Mouse (Mus musculus) MEL (cell line): ENCODE data around the gene Pygm. TPM values are rescaled to one million over a fixed set of nuclear protein-coding genes. Genes with fewer than 3 reads are reported as not detected.

ENCODE experiments used
- DNase-seq: peaks from one replicate; pipeline ENCODE4 v3.0.0; 2011; ENCODE audit warnings: low read depth, low spot score
- H3K27ac ChIP-seq: 2 replicates; pipeline ENCODE4 v1.5.1; 2012; ENCODE audit warnings: low read depth, mild to moderate bottlenecking, control low read depth, low read length, moderate library complexity; ENCODE audit not compliant: control insufficient read depth
- H3K27me3 ChIP-seq, 2 experiments: fragments of 150-350 bp in 1 of 2; sonication (generic) in 1 of 2; 2 replicates each; pipeline ENCODE4 v1.6.1; 2012; ENCODE audit warnings: low read length in 2 of 2, mild to moderate bottlenecking in 2 of 2, improper control_type of control experiment in 1 of 2, moderate library complexity in 1 of 2; ENCODE audit not compliant: insufficient read depth in 2 of 2, control insufficient read depth in 1 of 2
- H3K36me3 ChIP-seq, 2 experiments: 2 replicates each; pipeline ENCODE4 v1.6.1; 2012 to 2014; ENCODE audit warnings: low read length in 2 of 2, improper control_type of control experiment in 1 of 2, inconsistent platforms in 1 of 2, mild to moderate bottlenecking in 1 of 2; ENCODE audit not compliant: insufficient read depth in 2 of 2, control insufficient read depth in 1 of 2
- H3K4me1 ChIP-seq, 2 experiments: fragments of 150-350 bp in 1 of 2; sonication (generic) in 1 of 2; 2 replicates each; pipeline ENCODE4 v1.6.1; 2012; ENCODE audit warnings: low read length in 2 of 2, improper control_type of control experiment in 1 of 2, mild to moderate bottlenecking in 1 of 2; ENCODE audit not compliant: insufficient read depth in 2 of 2, control insufficient read depth in 1 of 2
- H3K4me3 ChIP-seq, 2 experiments: fragments of 150-350 bp in 1 of 2; sonication (generic) in 1 of 2; 2 replicates each; pipeline ENCODE4 v1.5.1; 2012; ENCODE audit warnings: low read depth in 2 of 2, low read length in 2 of 2, mild to moderate bottlenecking in 2 of 2, moderate library complexity in 2 of 2, control low read depth in 1 of 2, improper control_type of control experiment in 1 of 2; ENCODE audit not compliant: control insufficient read depth in 1 of 2, insufficient read depth in 1 of 2
- H3K79me2 ChIP-seq: 2 replicates; pipeline ENCODE4 v1.6.1; 2012; ENCODE audit warnings: mild to moderate bottlenecking, low read length, moderate library complexity; ENCODE audit not compliant: control insufficient read depth, poor library complexity, insufficient read depth
- H3K9ac ChIP-seq: 2 replicates; pipeline ENCODE4 v1.6.1; 2012; ENCODE audit warnings: low read depth, mild to moderate bottlenecking, control low read depth, low read length, moderate library complexity; ENCODE audit not compliant: control insufficient read depth, poor library complexity, severe bottlenecking
- H3K9me3 ChIP-seq: fragments of 150-350 bp; sonication (generic); replicated peaks from 2 replicates; pipeline ENCODE4 v1.6.1; 2012; ENCODE audit warnings: mild to moderate bottlenecking, low read length, improper control_type of control experiment, moderate library complexity; ENCODE audit not compliant: insufficient read depth
- CHD1 ChIP-seq: IDR thresholded peaks from 2 replicates; pipeline ENCODE4 v1.6.1; 2012; ENCODE audit warnings: low read depth, mild to moderate bottlenecking, inconsistent platforms, low read length, improper control_type of control experiment
- CHD2 ChIP-seq: IDR thresholded peaks from 2 replicates; pipeline ENCODE4 v1.6.1; 2011; ENCODE audit warnings: low read length, improper control_type of control experiment
- CTCF ChIP-seq, 3 experiments: IDR thresholded peaks in 2 of 3; conservative IDR thresholded peaks in 1 of 3; 2 replicates each; pipeline ENCODE4 v1.5.1; 2011 to 2012; ENCODE audit warnings: low read length in 3 of 3, low read depth in 2 of 3, mild to moderate bottlenecking in 2 of 3, improper control_type of control experiment in 1 of 3, inconsistent platforms in 1 of 3, mixed read lengths in 1 of 3, moderate library complexity in 1 of 3; ENCODE audit not compliant: control insufficient read depth in 1 of 3, insufficient read depth in 1 of 3, poor library complexity in 1 of 3, severe bottlenecking in 1 of 3
- ELF1 ChIP-seq: IDR thresholded peaks from 2 replicates; pipeline ENCODE4 v1.6.1; 2014; ENCODE audit warnings: low read depth, mild to moderate bottlenecking, inconsistent platforms, low read length, improper control_type of control experiment, moderate library complexity
- ETS1 ChIP-seq: IDR thresholded peaks from 2 replicates; pipeline ENCODE4 v1.6.1; 2012; ENCODE audit warnings: low read depth, mild to moderate bottlenecking, inconsistent platforms, low read length, improper control_type of control experiment, moderate library complexity
- GABPA ChIP-seq: IDR thresholded peaks from 2 replicates; pipeline ENCODE4 v1.6.1; 2012; ENCODE audit warnings: low read depth, mild to moderate bottlenecking, inconsistent platforms, low read length, improper control_type of control experiment, moderate library complexity
- GATA1 ChIP-seq: IDR thresholded peaks from 2 replicates; pipeline ENCODE4 v1.6.1; 2011; ENCODE audit warnings: low read depth, low read length, improper control_type of control experiment
- HCFC1 ChIP-seq: IDR thresholded peaks from 2 replicates; pipeline ENCODE4 v1.6.1; 2012; ENCODE audit warnings: low read depth, mild to moderate bottlenecking, inconsistent platforms, low read length, improper control_type of control experiment, moderate library complexity
- JUND ChIP-seq: IDR thresholded peaks from 2 replicates; pipeline ENCODE4 v1.6.1; 2011; ENCODE audit warnings: low read depth, mild to moderate bottlenecking, improper control_type of control experiment, low read length
- MAFK ChIP-seq: IDR thresholded peaks from 2 replicates; pipeline ENCODE4 v1.6.1; 2011; ENCODE audit warnings: low read depth, mild to moderate bottlenecking, low read length, improper control_type of control experiment, borderline replicate concordance
- MAX ChIP-seq: IDR thresholded peaks from 2 replicates; pipeline ENCODE4 v1.6.1; 2011; ENCODE audit warnings: low read length, improper control_type of control experiment
- MYC ChIP-seq: IDR thresholded peaks from 2 replicates; pipeline ENCODE4 v1.6.1; 2011; ENCODE audit warnings: low read depth, mild to moderate bottlenecking, low read length, improper control_type of control experiment, moderate library complexity
- NRF1 ChIP-seq: IDR thresholded peaks from 2 replicates; pipeline ENCODE4 v1.6.1; 2014; ENCODE audit warnings: low read depth, mild to moderate bottlenecking, inconsistent platforms, low read length, improper control_type of control experiment, moderate library complexity; ENCODE audit not compliant: poor library complexity, insufficient read depth, severe bottlenecking
- POLR2A ChIP-seq, 2 experiments: IDR thresholded peaks; 2 replicates each; pipeline ENCODE4 v1.6.1; 2011 to 2012; ENCODE audit warnings: low read length in 2 of 2, mild to moderate bottlenecking in 2 of 2, control low read depth in 1 of 2, improper control_type of control experiment in 1 of 2, low read depth in 1 of 2, moderate library complexity in 1 of 2; ENCODE audit not compliant: control insufficient read depth in 1 of 2, insufficient read depth in 1 of 2, poor library complexity in 1 of 2
- POLR2AphosphoS2 ChIP-seq: IDR thresholded peaks from 2 replicates; pipeline ENCODE4 v1.6.1; 2011; ENCODE audit warnings: low read length, improper control_type of control experiment
- POLR2AphosphoS5 ChIP-seq: IDR thresholded peaks from 2 replicates; pipeline ENCODE4 v1.6.1; 2012; ENCODE audit warnings: low read depth, borderline replicate concordance, mild to moderate bottlenecking, inconsistent platforms, low read length, moderate library complexity, mixed read lengths
- RAD21 ChIP-seq: IDR thresholded peaks from 2 replicates; pipeline ENCODE4 v1.6.1; 2011; ENCODE audit warnings: mild to moderate bottlenecking, low read depth, low read length, improper control_type of control experiment
- RCOR1 ChIP-seq: IDR thresholded peaks from 2 replicates; pipeline ENCODE4 v1.6.1; 2012; ENCODE audit warnings: low read depth, mild to moderate bottlenecking, inconsistent platforms, low read length, improper control_type of control experiment
- SIN3A ChIP-seq: IDR thresholded peaks from 2 replicates; pipeline ENCODE4 v1.6.1; 2012; ENCODE audit warnings: low read length, improper control_type of control experiment, inconsistent platforms
- SMC3 ChIP-seq: IDR thresholded peaks from 2 replicates; pipeline ENCODE4 v1.6.1; 2011; ENCODE audit warnings: low read depth, low read length, improper control_type of control experiment
- TAL1 ChIP-seq: IDR thresholded peaks from 2 replicates; pipeline ENCODE4 v1.6.1; 2012; ENCODE audit warnings: mild to moderate bottlenecking, inconsistent platforms, low read length, moderate library complexity, mixed read lengths
- TCF12 ChIP-seq: IDR thresholded peaks from 2 replicates; pipeline ENCODE4 v1.6.1; 2014; ENCODE audit warnings: low read depth, mild to moderate bottlenecking, inconsistent platforms, low read length, improper control_type of control experiment, moderate library complexity
- UBTF ChIP-seq: IDR thresholded peaks from 2 replicates; pipeline ENCODE4 v1.6.1; 2012; ENCODE audit warnings: low read depth, mild to moderate bottlenecking, inconsistent platforms, low read length, improper control_type of control experiment, moderate library complexity, borderline replicate concordance; ENCODE audit not compliant: insufficient read depth
- USF1 ChIP-seq: IDR thresholded peaks from 2 replicates; pipeline ENCODE4 v1.6.1; 2014; ENCODE audit warnings: low read depth, mild to moderate bottlenecking, inconsistent platforms, low read length, improper control_type of control experiment, moderate library complexity
- USF2 ChIP-seq, 2 experiments: IDR thresholded peaks; 2 replicates each; pipeline ENCODE4 v1.6.1; 2011 to 2012; ENCODE audit warnings: improper control_type of control experiment in 2 of 2, low read length in 2 of 2, borderline replicate concordance in 1 of 2, inconsistent platforms in 1 of 2, low read depth in 1 of 2, mild to moderate bottlenecking in 1 of 2; ENCODE audit not compliant: insufficient read depth in 1 of 2
- ZNF384 ChIP-seq: IDR thresholded peaks from 2 replicates; pipeline ENCODE4 v1.6.1; 2012; ENCODE audit warnings: low read depth, mild to moderate bottlenecking, inconsistent platforms, low read length, improper control_type of control experiment
- polyA plus RNA-seq, 2 experiments: library from polyadenylated mRNA; stranded (reverse) in 1 of 2; unstranded in 1 of 2; fragments of >175 nt in 1 of 2; fragments of >200 nt in 1 of 2; gene quantifications; 2 replicates each; pipeline versions ENCODE4 v1.2.1 to v1.2.4; 2012; ENCODE audit warnings: low replicate concordance in 2 of 2, low read depth in 1 of 2; ENCODE audit not compliant: insufficient read length in 2 of 2, insufficient read depth in 1 of 2, missing spikeins in 1 of 2
- total RNA-seq: library from RNA; depleted of rRNA; stranded (reverse); fragments of 300-350 nt; gene quantifications from 2 replicates; pipeline ENCODE4 v1.2.3, GENCODE M21; 2012

The Pygm gene
- total and polyA plus RNA-seq, 3 experiments = 0.73 to 3.3 TPM; not detected in 1

- H3K9me3 ChIP-seq = no peaks in the 10 kb centered on the region
- no peaks in the 10 kb centered on the region for H3K79me2 ChIP-seq
- no peaks in the 10 kb centered on the region for H3K36me3 ChIP-seq
- H3K4me1 ChIP-seq = no peaks in the 10 kb centered on the region
- no peak overlapping the region for H3K27ac ChIP-seq
- H3K4me3 ChIP-seq = no peak overlapping the region
- TF ChIP-seq GATA1 (no peak), USF2 (IDR thresholded peaks at IDR 0.05; ENCODE audit: borderline replicate concordance in 1 of 2, insufficient read depth in 1 of 2, low read depth in 1 of 2, low read length in 2 of 2) (no peak), POLR2AphosphoS2 (no peak), ELF1 (no peak), SIN3A (no peak), ZNF384 (no peak), CHD1 (no peak), TAL1 (no peak), RCOR1 (no peak), CTCF (IDR thresholded peaks at IDR 0.05 in 2 of 3, conservative IDR thresholded peaks at IDR 0.05 in 1 of 3; ENCODE audit: control insufficient read depth in 1 of 3, insufficient read depth in 1 of 3, low read depth in 2 of 3, low read length in 3 of 3, poor library complexity in 1 of 3, severe bottlenecking in 1 of 3) (no peak), POLR2AphosphoS5 (no peak), MAX (no peak), POLR2A (IDR thresholded peaks at IDR 0.05; ENCODE audit: control insufficient read depth in 1 of 2, insufficient read depth in 1 of 2, low read depth in 1 of 2, low read length in 2 of 2, poor library complexity in 1 of 2) (no peak), TCF12 (no peak), JUND (no peak)
- DNase-seq = no peak
- no peak overlapping the region for H3K9ac ChIP-seq
- H3K27me3 ChIP-seq = no peaks in the 10 kb centered on the region
Measured at GRCm38 (mm10) chr19:6384954-6385353, 755 bp downstream of the Pygm start.

DNA sequence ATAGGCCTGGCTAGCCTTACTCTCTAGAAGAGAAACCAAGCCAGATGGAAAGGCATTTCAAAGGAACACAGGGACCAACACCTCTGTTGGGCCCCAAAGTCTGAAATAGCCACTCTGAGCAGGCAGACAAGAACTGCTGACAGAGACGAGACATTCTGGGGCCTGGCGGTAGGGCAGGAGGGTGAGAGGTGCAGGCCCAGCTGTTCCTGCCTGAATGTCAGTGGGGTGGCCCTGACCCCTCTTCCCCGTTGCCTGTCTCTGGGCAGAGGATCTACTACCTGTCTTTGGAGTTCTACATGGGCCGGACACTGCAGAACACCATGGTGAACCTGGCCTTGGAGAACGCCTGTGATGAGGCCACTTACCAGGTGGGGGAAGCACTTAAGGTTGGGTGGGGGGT, 1.2 kb downstream of the Pygm start:
- Histone ChIP-seq H3K79me2 (no peaks in the 10 kb centered on the region), H3K27ac (no peak overlapping the region), H3K36me3 (no peaks in the 10 kb centered on the region), H3K27me3 (no peaks in the 10 kb centered on the region), H3K4me1 (no peaks in the 10 kb centered on the region), H3K4me3 (no peak overlapping the region), H3K9ac (no peak overlapping the region), H3K9me3 (no peaks in the 10 kb centered on the region)
- DNase-seq = no peak
- TF ChIP-seq POLR2AphosphoS2 (no peak), GABPA (no peak), RAD21 (no peak), NRF1 (no peak), HCFC1 (no peak), UBTF (no peak), SMC3 (no peak), RCOR1 (no peak), MYC (no peak), JUND (no peak), CHD1 (no peak), CHD2 (no peak), SIN3A (no peak), POLR2AphosphoS5 (no peak), USF1 (no peak), ETS1 (no peak), MAFK (no peak)
